Mouse (Mus musculus) splenic B cell, adult 2 months (primary cell): ENCODE measurements around the gene Pgm5.

Experiments
- DNase-seq: peaks from one replicate; pipeline ENCODE4 v3.0.0-alpha.2; 2011; ENCODE audit warnings: low read depth, low spot score
- H3K27me3 ChIP-seq: 2 replicates; pipeline ENCODE4 v1.6.1; 2012; ENCODE audit warnings: mild to moderate bottlenecking, low read length, moderate library complexity, mixed read lengths; ENCODE audit not compliant: control insufficient read depth, poor library complexity, insufficient read depth, severe bottlenecking
- H3K36me3 ChIP-seq: 2 replicates; pipeline ENCODE4 v1.6.1; 2012; ENCODE audit warnings: mild to moderate bottlenecking, low read length, moderate library complexity, mixed read lengths; ENCODE audit not compliant: control insufficient read depth, poor library complexity, insufficient read depth, severe bottlenecking

Gene Pgm5

DNA sequence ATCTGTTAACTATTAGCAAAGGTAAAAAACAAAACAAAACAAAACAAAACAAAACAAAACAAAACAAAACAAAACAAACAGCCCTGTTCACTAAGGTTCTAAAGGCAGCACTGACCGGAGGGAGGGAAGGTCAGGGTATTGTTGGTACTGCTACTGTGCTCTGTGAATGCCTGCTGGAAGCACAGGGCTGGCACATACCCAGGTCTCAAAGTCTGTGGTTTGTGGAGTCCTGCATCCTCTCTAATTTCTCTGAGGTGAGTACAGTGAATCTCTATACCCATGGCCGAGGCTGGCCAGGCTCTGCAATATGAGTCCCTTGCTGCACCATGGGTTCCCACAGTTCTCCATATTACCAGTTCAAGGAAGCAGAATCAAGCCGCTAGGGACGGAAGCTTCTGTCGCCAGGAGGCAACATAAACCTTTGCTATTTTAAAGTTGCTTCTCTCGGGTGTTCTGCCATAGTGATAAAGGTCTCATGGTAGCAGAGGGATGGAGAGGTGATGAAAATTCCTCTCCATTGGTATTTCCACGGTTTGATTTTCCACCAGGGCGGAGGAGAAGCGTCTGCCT, 208.3 kb downstream of the Pgm5 start:
- no peaks in the 10 kb centered on the region for H3K36me3 ChIP-seq
- no peak for DNase-seq

GRCm38 (mm10) chr19:24652342-24653019, 209.2 kb downstream of the Pgm5 start:
- H3K36me3 ChIP-seq: no peaks in the 10 kb centered on the region
- H3K27me3 ChIP-seq: no peaks in the 10 kb centered on the region
- DNase-seq: no peak

More for the DNA sequence above, 208.3 kb downstream of the Pgm5 start:
- H3K27me3 ChIP-seq: no peaks in the 10 kb centered on the region

- no peak for DNase-seq
- no peaks in the 10 kb centered on the region for H3K27me3 ChIP-seq
- no peaks in the 10 kb centered on the region for H3K36me3 ChIP-seq
Observed at GRCm38 (mm10) chr19:24651595-24651994, 210.1 kb downstream of the Pgm5 start.

GRCm38 (mm10) chr19:24650428-24650827, 211.2 kb downstream of the Pgm5 start:
- H3K27me3 ChIP-seq: no peaks in the 10 kb centered on the region
- no peak for DNase-seq
- H3K36me3 ChIP-seq: no peaks in the 10 kb centered on the region

GRCm38 (mm10) chr19:24648016-24648415, 213.6 kb downstream of the Pgm5 start:
- H3K27me3 ChIP-seq: no peaks in the 10 kb centered on the region
- DNase-seq: no peak
- H3K36me3 ChIP-seq: no peaks in the 10 kb centered on the region

DNA sequence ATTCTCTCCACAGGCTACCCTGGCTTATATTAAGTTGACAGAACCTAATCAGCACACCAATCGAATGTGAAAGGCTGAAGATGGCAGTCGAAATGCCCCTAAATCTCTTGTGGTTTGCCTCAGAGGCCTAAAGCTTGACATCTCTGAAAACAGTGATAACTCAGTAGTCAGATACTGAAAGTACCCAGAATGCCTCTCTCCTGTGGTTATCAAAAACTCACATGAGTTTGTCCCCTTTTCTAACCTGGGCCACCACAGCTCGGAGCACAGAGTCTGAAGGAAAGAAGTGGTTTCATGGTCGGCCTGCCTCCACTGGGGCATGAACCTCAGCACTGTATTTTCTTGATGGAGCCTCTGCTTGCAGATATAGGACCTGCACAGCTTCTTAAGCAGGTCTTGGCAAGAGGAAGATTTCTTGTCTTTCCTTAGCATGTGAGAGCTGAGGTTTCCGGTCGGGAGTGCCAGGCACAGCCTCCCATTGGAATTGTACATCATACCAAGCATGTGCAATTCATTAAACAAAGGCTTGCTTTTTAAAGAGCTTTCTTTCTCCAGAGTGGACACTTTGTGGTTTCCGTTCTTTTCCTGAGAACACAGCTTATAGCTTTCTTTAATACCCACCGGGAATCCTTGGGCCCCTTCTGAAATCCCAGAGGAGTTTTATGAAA, 215.4 kb downstream of the Pgm5 start:
- DNase-seq: peak; percentile 91
- no peaks in the 10 kb centered on the region for H3K36me3 ChIP-seq
- H3K27me3 ChIP-seq: no peaks in the 10 kb centered on the region

DNA sequence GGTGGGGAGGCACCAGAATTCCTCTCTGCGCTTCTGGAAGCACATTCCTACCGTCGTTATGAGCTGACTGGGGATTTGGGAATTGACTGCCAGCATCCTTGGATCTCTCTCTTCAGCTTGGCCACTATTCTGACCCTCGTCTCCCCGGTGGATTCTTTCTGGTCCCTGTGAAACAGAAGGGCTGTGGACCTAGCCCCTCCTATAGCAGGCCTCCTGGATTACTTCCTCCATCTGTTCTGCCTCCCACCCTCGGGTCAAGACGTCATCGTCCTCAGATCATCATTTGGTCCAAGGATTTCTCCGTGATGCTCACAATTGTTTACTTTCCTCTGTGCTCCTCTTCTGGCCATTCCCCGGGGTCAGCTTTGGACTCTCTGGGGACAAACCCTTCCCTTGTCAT, 216.7 kb downstream of the Pgm5 start:
- Histone ChIP-seq H3K36me3 (no peaks in the 10 kb centered on the region), H3K27me3 (no peaks in the 10 kb centered on the region)
- DNase-seq: no peak

DNA sequence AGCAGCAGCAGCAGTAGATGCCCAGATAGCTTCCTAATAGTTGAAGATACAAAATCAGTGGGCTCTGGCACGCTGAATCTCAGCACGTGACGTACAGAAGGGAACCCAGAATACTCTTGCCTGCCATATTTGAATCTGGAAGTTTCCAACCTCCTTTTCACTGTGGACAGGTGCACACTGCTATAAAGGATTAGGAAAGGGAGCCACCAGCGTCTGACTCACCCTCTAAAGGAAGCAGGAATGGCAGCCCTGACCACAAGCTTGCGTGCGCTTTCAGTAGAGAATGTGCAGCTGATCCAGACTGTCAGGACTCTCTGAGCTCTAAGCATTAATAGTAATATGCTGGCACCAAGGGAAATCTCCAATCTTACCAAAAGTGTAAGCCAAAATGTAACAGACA, 220.7 kb downstream of the Pgm5 start:
- DNase-seq: no peak
- Histone ChIP-seq H3K36me3 (no peaks in the 10 kb centered on the region), H3K27me3 (no peaks in the 10 kb centered on the region)

- DNase-seq: no peak
- Histone ChIP-seq H3K36me3 (no peaks in the 10 kb centered on the region), H3K27me3 (no peaks in the 10 kb centered on the region)
Observed at GRCm38 (mm10) chr19:24637988-24638387, 223.7 kb downstream of the Pgm5 start.

DNA sequence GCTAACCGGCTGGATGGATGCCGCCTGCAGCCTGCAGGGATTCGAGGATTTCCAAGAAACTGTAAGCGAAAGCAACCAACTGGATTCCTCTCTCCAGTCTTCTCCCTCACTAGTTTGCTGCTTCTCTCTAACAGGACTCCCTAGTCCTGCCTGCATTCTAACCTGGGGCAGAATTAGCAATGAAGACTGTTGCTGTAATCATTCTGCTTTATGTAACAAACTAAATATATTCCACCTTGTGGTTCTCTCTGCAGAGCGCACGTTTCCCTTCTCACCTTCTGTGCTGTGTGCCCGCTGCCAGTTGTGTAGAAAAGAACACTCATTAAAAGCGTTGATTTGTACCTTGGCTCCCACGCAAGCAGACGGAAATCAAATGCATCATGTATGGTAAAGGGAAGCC, 225.0 kb downstream of the Pgm5 start:
- Histone ChIP-seq H3K27me3 (no peaks in the 10 kb centered on the region), H3K36me3 (no peaks in the 10 kb centered on the region)
- DNase-seq: no peak

GRCm38 (mm10) chr19:24634602-24635001, 227.1 kb downstream of the Pgm5 start:
- peak; percentile 89 for DNase-seq
- Histone ChIP-seq H3K36me3 (no peaks in the 10 kb centered on the region), H3K27me3 (no peaks in the 10 kb centered on the region)
